Mouse (Mus musculus) ZHBTc4 (cell line): ENCODE results near the gene Smtnl2.

Experiments used
- DNase-seq: peaks from one replicate; pipeline ENCODE4 v3.0.0-alpha.2; 2011; ENCODE audit warnings: low read depth, low spot score

Smtnl2 gene

GRCm38 (mm10) chr11:72426884-72427283, 15.4 kb upstream of the Smtnl2 start:
- DNase-seq: no peak

GRCm38 (mm10) chr11:72425201-72425600, 13.7 kb upstream of the Smtnl2 start:
- DNase-seq: no peak

- DNase-seq: peak; percentile 64
Observed at GRCm38 (mm10) chr11:72423686-72424085, 12.2 kb upstream of the Smtnl2 start.

- no peak for DNase-seq
Observed at GRCm38 (mm10) chr11:72421518-72422278, 10.2 kb upstream of the Smtnl2 start.

GRCm38 (mm10) chr11:72420460-72421122, 9.1 kb upstream of the Smtnl2 start:
- peak; percentile 94 for DNase-seq

GRCm38 (mm10) chr11:72419006-72419405, 7.5 kb upstream of the Smtnl2 start:
- DNase-seq: no peak

GRCm38 (mm10) chr11:72418227-72418626, 6.7 kb upstream of the Smtnl2 start:
- DNase-seq: no peak

GRCm38 (mm10) chr11:72417376-72417775, 5.9 kb upstream of the Smtnl2 start:
- DNase-seq: no peak

- no peak for DNase-seq
Observed at GRCm38 (mm10) chr11:72416666-72417065, 5.2 kb upstream of the Smtnl2 start.

GRCm38 (mm10) chr11:72415155-72415554, 3.6 kb upstream of the Smtnl2 start:
- DNase-seq: no peak

- DNase-seq: no peak
Observed at GRCm38 (mm10) chr11:72413601-72414190, 2.2 kb upstream of the Smtnl2 start.

GRCm38 (mm10) chr11:72413016-72413415, 1.5 kb upstream of the Smtnl2 start:
- DNase-seq: no peak

GRCm38 (mm10) chr11:72411945-72412344, 432 bp upstream of the Smtnl2 start:
- no peak for DNase-seq

- peak; percentile 80 for DNase-seq
Observed at GRCm38 (mm10) chr11:72410521-72411092, 906 bp downstream of the Smtnl2 start.

GRCm38 (mm10) chr11:72409649-72410385, 1.7 kb downstream of the Smtnl2 start:
- DNase-seq: no peak

GRCm38 (mm10) chr11:72408451-72409170, 2.9 kb downstream of the Smtnl2 start:
- DNase-seq: no peak

- no peak for DNase-seq
Observed at GRCm38 (mm10) chr11:72407574-72407973, 3.9 kb downstream of the Smtnl2 start.

- no peak for DNase-seq
Observed at GRCm38 (mm10) chr11:72407081-72407480, 4.4 kb downstream of the Smtnl2 start.

GRCm38 (mm10) chr11:72406079-72406675, 5.3 kb downstream of the Smtnl2 start:
- no peak for DNase-seq

- no peak for DNase-seq
Observed at GRCm38 (mm10) chr11:72405532-72405931, 6.0 kb downstream of the Smtnl2 start.

GRCm38 (mm10) chr11:72402969-72403368, 8.5 kb downstream of the Smtnl2 start:
- peak; percentile 31 for DNase-seq
